Mouse (Mus musculus): ENCODE results near the gene Gm17428.
A peak's percentile ranks its signal among the peaks of the same experiment; 100 is the strongest.

Gm17428 gene

DNA sequence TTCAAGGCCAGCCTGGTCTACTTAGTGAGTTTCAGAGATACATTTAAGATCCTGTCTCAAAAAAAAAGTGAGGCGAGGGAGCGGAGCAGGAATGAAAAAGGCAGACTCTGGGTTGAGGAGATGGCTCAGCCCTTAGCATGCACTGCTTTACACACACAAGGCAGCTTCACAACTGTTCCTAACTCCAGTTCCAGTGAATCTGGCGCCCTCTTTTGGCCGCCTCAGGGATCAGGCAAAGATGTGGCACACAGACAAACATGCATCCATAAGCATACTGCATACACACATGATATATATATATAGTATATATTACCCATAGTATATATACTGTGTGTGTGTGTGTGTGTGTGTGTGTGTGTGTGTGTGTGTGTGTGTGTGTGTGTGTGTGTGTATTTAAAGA is 34.4 kb downstream of the Gm17428 start:
- DNase-seq (ENCODE audit: low spot score), result no peak

DNA sequence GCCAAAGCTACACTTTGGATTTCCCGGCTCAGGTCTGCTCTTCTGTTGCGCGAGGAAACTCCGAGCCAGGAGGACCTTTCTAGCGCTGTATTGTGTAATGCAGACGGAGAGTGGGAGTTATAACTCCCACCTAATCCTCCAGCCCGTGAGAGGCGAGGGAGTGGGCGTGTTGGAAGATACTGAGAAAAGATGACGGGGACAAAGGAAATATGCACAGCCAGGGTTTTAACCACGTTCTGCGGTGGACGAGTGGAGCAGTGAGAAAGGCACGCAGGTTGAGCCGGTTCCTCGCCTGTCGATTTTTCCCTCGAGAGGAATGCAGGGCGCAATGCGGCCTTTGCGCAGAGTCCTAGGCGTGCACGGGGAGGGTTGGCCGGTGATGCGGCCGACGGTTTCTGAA is 37.9 kb downstream of the Gm17428 start:
- no peak for DNase-seq (ENCODE audit: low spot score)

DNA sequence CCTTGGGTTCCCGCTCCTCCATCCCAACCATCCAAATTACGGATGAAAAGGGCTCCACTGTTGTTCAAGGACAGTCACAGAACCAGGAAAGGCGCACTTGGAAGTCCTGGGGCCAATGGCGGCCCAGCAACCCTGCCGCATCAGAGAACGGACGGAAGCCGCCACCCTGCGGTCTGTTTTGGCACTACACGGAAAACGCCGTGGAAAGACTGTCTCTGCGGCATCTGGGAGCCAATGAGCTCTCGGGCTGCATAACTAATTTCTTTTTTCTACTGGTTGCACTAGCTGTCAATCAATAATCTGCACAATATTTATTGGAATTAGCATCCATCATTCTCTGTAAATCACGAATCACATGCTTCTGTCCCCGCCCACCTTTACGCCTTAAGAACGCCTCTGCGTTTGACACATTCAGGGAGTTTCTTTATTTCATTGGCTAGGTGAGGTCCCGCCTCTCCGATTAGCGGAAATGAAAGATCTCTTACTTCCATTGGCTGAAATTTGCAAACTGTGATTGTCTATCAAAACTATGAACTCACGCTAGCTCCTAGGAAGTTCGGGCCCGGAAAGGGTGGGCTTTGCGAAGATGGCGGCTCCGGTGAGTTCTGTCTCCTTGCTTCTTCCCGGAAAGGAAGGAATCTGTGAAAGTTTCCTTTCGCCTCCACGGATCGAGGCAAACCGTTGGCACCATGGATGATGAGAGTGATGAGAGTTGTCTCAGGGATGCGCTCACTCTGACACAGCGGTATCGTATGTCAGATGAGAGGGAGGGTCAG is 38.4 kb downstream of the Gm17428 start, which contains the start of gene Ngdn:
TSS of gene Ngdn (plus strand) at position 464 of the 776 bp plus-strand sequence.
- peak; percentile 98 for DNase-seq (ENCODE audit: low spot score)

DNA sequence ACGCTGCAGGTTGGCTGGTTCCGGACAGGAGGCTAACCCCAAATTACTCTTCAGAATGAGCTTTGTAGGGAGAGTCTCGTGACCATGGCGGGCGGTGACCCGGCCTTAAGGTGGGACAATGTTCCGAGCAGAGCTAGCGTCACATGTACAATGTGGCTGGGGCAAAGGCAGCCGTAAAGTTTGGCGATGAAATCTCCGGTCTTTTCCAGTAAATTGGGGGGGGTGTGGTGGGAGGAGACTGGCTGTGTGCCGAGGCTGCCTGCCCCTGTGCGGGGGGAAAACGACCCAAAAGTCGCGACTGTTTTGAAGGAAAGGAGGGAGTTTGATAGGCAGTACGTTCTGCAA is 39.0 kb downstream of the Gm17428 start:
- no peak for DNase-seq (ENCODE audit: low spot score)

DNA sequence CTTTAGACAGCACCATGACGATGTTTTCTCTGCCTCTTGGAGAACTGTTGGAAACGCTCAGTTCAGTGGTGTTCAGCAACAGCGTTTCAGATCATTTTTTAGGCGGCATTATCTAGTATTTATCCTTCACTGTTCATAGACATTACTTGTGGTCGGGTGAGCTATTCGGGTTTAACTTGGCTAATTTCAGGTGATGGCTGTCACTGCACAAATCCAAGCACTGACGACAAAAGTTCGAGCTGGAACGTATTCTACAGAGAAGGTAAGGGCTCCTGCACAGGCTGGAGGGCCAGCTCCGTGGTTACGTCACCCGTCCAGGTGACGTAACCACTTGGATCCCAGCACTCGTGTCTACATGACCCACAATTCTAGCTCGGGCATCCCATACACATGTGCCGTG is 40.1 kb downstream of the Gm17428 start:
- no peak for DNase-seq (ENCODE audit: low spot score)

DNA sequence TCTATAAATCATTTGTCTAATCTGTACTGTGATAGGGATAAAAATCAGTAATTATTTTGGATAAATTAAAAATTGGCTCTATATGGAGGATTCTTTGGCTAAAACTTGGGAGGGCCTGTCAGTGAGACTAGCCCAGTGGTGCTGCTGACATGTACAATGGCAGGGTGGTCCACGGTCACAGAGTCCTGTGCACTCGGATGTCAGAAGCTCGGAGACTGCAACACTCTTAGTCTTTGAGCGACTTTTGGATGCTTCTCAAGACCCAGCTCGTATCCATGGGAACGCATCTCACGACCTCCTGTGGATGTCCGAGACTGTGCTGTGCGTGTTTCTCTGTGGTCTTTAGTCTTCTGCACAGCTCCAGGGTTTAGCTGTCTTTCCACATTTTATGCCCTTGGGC is 43.7 kb downstream of the Gm17428 start:
- DNase-seq (ENCODE audit: low spot score), result no peak

DNA sequence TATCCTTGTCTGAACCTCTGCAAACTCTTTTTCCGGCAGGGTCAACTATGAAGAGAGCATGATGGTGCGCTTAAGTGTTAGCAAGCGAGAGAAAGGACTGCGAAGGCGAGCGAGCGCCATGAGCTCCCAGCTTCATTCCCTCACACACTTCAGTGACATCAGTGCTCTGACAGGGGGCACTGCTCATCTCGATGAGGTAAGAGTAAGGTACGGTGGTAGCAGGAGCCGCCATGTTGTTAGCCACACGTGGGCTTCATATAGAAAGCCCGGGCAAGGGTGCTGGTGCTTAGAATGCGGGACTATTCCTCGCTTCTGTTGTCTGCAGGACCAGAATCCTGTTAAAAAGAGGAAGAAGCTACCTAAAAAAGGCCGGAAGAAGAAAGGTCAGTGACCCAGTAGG is 46.3 kb downstream of the Gm17428 start:
- DNase-seq (ENCODE audit: low spot score), result no peak

DNA sequence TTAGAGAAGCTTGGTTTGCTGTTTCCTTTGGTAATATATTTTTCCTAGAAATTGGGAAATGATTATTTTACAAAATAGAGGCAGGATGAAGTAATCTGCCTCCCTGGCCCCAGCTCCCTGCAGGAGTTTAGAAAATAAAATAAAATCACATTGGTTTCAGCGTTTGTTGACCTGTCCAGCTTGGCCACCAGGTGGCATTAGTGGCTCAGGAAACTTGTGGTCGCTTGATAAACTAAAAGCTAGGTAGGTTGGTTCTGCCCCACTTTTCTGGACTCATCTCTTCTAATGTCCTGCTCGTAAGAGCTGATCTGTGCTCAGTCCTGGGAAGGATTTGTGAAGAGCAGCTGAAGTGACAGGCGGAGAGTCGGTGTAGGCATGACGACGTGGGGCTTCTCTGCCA is 47.5 kb downstream of the Gm17428 start:
- DNase-seq (ENCODE audit: low spot score), result peak; percentile 37

DNA sequence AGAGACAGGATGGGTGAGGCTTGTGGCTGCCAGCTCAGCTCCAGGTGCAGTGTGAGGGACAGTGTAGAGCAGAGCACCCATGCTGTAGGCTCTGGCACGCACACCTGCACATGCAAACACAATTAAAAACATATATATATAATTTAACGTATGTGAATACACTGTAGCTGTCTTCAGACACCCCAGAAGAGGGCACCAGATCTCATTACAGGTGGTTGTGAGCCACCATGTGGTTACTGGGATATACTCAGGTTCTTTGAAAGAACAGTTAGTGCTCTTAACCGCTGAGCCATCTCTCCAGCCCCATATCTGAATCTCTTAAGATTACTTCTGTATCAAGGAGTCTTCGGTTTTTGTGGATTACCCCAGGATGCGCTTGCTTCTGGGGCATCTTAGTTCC is 48.8 kb downstream of the Gm17428 start:
- no peak for DNase-seq (ENCODE audit: low spot score)

Data from ovary, postnatal 14 days (tissue).